Mouse (Mus musculus) neural tube, embryonic 10.5 days (tissue): ENCODE measurements around the gene Znrf3.

Source experiments
- DNase-seq: peaks from one replicate; pipeline ENCODE4 v3.0.0-alpha.2; 2017; ENCODE audit warnings: low spot score; ENCODE audit errors: extremely low spot score

Znrf3 gene

DNA sequence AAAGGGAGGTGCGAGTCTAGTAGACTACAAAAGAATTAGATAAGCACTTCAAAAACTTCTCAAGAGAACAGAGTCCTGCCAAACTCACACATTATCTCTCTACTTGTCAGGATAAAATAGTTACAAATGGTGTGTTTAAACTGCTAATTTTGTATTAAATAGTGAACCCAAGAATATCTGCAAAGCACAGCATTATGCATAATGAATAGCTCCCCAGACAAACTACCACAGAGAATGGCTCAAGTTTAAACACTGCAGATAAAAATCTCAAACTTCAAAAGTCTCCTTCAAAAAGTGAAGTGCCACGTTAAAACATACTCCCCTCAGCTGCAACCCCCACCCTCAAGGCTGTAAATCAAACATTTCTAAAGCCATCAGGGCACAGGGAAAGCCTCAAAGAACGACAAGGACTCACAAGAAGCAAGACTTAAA is 2.0 kb downstream of the Znrf3 start:
- DNase-seq, result no peak

DNA sequence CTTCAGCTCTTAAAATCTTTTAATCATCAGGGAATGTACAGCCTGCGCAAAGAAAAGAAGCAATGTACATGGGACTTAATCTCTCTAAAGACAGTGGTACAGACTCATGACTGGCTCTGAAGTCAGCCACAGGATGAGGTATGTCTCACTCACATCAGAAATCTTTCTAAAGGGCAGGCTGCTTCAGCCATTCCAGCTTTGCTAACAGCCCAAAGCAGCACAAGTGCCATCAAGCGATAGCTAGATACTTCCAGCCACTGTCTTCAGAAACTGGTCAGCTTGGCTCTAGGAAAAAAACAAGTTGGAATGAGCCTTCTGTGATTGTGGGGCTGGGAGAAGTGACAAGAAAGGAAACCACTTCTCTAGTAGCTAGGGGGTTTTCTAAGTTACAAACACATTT is 7.0 kb downstream of the Znrf3 start:
- DNase-seq, result no peak

DNA sequence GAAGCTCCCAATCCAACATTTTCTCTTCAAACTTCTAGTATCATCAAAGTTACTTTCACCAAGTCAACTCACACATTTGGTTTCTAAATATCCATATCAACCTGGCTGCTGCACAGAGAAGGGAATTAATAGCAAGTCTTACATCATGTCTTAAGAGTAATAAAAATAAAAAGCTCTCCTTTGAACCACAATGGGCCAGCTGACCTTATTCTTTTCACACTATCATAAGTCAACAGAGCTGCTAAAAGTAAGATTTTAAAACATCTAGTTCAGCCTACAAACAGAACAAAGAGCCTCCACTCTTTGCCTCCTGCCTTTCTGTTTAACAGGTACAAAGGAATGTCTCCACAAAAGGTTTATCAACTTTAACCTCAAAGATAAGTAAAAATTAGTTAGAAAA is 7.7 kb downstream of the Znrf3 start:
- DNase-seq, result no peak

DNA sequence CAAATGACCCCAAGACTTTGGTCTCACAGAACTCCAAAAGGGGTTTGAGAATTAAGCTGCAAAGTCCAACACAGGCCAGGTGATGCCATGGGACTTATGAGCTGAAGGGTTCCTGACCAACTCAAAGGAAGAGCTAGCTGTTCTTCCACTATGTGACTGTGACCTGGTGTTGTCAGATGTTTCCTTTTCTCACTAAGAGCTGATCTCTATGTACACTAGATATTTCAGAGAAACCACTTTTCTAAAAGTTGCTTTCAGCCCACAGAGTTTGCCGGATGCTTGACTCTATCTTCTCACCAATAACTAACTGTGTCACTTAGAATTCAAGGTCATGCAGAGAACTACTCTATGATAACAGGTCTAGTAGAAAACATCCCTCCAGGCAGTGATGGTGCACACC is 9.2 kb downstream of the Znrf3 start:
- DNase-seq, result no peak

DNA sequence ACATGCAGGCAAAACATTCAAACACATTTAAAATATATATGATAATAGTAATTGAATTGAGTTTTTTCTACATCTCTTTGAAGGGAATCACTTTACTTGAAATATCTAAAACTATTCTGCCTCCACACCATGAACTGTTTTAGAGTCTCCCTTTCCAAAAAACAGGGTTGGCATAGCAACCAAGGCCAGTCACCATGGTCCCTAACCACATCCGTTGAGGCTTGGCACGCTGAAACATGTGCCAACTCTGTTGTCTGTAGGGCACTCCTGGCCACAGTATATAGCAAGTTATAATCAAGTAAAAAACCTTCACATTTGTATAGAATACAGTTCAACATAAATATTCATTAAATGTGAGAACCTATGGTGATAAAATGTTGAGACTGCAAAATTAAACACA is 12.3 kb downstream of the Znrf3 start:
- DNase-seq, result no peak

DNA sequence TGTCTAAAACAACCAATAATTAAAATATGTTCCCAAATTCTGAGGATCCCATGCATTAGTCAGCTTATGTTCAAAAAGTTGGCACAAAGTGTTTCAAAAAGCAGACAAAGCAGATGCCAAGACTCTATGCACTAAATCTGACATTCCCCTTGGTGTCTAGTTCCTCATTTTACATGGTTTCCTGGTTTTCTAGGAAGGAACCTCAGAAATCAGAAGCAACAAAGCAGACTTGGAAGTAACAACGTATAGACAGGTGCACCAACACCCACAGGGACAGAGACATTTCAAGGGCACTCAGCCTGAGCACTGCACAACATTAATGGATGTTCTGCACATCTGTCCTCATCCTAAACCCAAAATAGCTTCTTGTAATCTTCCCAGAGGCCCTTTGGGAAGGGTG is 13.8 kb downstream of the Znrf3 start:
- no peak for DNase-seq

DNA sequence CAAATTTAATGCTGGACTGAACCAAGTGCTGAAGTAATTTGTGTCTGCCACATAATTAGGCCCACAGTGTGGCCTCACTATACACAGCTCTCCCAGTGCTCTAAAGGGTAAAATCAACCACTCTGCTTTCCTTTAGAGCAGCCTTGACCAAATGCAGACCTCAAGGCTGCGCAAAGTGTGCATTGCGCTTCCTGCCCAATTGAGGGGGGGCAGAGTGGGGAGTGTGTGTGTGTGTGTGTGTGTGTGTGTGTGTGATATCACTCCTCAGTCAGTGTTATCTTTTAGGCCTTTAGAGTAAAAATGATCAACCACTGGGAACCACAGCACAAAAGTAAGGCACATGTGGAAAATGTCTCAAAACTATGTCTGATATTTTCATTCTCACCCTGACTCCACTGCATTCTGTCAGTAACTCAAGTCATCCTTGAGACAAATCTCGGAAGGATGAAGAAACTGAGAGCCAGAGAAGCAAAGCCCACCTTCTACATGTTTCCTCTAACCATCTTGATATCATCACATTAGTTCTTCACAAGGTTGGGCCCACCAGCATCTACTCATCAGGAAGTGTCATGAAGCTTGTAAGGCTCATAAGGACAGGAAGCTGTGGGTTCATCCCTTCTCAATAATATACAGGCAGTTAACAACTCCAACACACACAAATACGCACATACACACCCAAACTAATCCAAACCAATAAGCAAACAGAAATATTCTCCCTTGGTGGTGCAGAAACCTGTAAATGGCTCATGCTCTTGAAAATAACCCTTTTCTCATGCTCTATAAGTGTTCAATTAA is 15.1 kb downstream of the Znrf3 start:
- DNase-seq, result no peak

DNA sequence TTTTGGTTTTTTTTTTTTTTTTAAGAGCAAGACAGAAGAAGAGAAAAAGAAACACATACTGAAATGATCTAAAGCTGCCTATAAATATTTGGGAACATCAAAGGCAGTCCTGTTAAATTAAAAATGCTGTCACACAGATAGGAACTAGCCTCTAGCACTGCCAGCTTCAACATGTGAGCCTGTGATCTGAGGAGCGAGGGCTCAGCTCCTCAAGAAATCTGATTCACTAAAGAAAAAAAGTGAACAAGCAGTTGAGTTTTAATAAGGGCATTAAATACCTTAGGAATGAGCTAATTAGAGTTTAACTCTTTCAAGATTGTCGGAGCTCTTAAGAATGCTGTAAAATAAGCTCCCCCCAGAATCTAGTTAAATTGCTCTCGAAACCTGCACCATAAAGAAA is 17.4 kb downstream of the Znrf3 start:
- no peak for DNase-seq

DNA sequence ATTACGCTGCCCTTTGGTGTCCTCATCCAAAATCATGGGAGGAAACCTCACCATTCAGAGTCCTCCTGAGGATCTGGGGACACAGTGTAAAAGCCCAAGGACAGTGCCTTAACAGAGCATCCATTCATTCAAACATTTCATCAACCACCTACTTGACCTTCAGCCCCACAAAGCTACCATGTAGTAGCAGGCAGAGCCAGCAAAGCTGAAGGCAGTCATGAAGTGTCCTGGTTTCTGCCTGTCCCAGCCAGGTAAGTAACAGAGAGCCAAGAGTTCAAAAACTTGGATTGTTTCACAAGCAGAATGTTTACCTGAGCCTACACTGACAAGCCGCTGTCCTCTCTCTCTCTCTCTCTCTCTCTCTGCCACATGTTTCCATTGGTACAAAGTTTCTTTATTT is 18.3 kb downstream of the Znrf3 start:
- DNase-seq, result no peak

DNA sequence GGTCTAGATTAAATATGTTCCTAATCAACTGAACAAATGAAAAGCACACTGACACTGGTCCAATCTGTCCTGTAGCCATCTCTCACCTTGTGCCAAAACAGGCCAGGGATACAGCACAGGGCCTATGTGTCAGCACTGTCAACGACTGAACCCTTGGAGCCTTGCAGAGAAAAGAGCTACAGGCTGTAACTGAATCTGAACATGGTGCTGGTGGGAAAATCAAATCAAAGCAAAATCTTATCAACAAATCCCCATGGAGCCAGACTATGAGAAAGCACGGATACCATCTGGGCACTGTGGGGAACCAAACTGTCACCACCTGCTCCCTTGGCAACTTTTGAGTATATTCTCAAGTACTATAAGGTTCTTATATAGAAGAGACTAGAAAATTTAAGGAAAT is 19.5 kb downstream of the Znrf3 start:
- no peak for DNase-seq

DNA sequence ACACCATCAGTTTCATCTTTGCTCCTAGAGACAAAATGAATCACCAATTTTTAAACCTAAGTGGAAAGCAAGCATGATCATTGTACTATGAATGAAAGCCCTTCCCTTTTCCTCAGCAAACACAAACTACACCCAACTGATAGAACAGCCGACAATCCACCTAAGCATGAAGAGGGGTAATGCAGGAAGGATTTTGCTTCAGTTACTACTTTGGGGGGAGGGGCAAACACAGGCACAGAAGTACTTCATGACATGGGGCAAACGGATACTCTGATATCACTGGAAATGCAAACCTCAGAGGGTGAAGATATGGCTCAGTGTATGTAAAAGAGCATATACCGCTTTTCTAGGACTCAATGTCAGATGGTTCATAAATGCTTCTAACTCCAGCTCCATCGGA is 20.5 kb downstream of the Znrf3 start:
- DNase-seq, result no peak

DNA sequence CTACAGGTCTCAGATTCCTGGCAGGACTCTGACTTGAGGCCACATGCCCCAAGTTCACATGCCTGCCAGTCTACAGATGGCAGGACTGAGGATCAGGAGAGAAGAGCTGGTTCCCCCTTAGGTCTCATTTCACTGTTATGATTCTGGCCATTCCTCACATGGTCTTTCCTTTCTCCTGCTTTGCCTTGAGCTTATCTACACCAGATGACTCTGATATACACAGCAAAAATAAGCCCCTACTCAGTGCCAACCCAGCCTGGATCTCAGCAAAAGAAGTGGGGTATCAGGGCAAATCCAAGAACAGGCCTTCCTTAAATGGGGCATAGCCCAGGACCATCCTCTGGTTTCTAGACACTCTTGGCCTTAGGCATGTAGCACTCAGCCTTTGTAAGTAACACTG is 21.6 kb downstream of the Znrf3 start:
- no peak for DNase-seq

DNA sequence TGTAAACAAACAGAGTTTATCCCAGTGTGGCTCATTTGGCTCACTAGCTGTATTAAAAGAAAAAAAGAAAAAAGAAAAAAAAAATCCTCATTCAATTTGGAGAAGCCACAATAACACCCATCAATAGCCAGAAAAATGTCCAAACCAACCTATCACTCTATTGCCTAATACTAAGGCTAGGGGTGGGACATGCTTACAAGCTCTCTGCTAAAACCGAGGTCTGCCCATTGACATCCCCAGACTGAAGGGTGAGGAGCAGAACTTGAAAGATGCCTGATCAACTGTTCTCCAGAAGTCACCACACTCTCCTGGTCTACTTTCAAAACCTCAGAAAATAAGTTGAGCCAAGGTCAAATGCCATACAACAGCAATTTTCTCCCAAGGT is 22.4 kb downstream of the Znrf3 start:
- DNase-seq, result no peak

DNA sequence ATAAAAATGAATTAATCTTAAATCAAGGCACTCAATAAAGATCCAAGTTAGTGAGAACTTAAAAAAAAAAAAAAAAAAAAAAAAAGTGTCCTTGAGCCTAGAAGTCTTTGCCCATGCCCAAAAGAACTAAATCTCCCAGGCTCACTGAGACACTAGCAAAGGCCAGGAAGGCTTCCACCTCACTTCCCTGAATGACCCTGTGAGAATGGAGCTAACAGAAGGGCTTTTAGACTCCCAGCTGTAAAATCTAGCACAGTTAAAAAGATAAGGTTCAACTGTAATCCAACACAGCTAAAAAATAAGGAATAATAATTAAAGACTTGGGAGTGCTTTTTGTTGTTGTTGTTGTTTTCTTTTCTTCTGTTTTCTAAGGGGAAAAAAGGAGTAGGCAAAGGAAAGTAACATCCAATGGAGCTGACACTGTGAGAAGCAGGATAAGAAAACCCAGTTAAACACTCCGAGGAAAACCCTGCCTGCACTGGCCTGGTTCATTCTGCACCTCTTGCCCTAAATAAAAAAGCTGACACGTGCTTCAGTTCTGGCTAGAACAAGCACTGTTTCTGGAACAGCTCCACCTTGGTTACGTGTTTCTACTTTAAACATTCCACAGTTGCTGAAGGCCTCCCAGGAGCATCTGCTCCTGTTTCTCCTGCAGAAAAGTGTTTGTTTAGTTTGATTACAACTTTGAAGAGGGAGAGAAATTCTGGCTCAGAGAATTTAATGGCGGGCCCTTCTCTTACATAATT is 23.0 kb downstream of the Znrf3 start:
- DNase-seq, result no peak

DNA sequence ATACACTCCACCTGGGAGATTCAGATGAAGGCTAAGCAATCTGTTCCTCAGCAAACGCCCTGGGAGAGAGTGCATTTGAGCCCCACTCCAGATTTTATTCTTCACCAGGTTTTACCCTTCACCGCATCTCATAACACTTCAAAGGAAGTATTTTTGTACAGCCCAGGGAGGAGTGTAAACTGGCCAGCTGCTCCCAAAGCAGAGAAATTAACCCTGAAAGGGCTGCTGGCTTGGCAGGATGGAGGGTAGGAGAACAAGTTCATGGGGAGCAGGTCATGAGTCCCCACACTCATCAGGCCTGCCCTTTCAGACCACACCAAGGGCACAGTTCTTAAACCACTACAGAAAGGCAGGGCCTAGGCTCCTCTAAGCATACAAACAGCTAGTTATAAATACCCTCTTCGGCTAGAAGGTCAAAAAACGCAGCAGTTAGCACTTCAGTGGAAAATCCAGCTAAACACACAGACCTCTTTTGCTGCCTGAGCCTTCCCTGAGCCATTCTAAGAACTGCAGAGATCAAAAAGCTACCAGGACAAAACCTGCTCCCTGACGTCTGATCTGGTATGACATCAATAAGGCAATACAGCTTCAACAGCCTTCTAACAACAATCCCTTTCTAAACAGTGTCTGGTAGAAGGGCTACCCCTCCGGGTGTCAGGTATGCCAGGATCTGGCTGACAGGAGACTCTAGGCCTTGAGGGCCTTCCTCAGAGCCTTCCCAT is 28.9 kb downstream of the Znrf3 start:
- peak; percentile 29 for DNase-seq

DNA sequence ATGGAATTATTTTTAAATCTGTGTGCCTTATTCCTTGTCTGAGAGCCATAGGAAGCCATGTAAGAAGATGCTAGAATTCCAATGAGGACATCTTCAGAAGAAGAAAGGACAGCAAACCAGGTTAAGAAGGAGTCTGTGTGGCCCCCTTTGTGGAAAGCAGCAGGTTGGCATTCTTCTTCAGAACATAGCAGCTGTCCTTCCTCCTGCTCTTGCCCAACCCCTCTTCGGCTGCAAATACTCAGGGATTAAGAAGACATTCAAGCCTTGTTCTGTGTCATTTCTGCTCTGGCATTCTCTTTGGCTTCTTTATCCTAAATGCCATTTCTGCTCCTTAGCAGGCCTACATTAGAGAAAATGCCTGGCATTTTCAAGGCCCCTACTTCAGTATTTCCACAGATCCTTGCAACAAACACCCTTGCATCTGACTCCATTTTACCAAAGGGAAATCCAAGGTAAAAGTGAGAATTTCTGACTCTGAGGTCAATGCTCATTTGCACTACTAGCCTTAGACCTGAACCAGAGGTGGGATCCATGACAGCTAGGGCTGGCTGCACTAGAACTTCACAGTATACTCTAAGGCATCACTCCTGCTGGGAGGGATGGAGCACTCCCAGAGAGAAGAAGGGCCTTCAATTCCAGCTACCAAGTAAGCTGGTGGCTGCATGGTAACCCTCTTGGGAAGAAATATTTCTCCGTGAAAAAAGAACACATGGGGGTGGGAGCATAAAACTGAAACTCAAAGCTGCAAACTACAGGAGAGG is 29.6 kb downstream of the Znrf3 start:
- DNase-seq, result no peak

DNA sequence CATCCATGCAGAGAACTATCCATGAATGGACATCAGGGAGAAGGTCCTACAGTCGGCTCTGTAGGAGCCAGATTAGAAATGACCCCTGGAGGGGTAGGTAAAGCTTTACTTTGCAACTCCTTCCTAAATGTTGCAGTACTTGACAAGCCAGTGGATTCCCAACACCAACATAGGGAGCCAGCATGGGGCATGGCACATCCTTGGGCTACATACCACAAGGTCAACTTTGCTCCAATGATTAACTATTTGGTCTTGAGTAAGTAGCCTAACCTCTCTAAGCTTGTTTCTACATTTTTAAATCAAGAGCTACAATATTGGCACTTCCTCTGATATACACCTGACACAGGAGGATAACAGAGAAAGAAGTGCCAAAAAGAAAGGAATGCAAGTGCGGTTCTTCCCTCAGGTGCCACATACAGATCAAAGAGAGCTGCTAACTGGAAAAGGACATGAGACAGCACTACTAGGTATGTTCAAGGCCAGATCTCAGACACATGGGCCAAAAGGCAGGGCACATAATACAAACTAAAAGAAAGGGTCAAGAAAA is 31.9 kb downstream of the Znrf3 start:
- no peak for DNase-seq

DNA sequence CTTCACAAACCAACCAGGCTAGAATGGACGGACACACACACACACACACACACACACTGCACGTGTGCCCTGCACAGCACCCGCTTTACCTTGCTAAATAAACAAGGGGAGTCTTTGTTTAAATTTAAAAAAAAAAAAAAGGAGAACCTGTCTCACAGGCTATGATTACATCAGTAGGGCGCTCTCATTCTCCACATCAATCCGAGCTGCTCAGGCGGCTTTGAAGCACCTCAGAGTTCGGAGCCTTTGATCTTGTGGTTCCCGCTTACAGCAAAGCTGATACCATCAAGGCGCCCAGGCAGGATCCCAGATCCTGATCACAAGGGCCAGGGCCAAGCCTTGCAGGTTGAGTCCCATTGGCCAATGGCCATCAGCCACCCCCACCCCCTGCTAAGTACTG is 33.1 kb downstream of the Znrf3 start:
- no peak for DNase-seq

DNA sequence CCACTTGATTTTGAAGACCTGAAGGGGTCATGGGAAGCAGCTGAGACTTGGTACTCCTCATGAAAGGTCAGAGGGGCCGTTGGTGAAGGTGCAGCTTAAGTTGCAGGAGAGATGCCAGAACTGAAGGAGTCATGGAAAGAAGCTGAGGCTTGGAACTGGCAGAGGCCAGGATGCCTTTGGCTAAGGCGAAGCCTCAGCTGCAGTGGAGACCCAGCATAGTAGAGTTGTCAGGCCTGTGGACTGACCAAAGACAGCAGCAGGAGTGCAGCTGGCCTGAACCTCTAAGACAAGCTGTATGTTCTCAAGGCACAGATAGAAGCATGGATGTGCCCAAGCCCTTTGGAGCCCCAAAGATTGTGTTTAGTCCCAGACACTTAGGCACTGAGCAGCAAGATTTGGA is 40.5 kb downstream of the Znrf3 start:
- no peak for DNase-seq

DNA sequence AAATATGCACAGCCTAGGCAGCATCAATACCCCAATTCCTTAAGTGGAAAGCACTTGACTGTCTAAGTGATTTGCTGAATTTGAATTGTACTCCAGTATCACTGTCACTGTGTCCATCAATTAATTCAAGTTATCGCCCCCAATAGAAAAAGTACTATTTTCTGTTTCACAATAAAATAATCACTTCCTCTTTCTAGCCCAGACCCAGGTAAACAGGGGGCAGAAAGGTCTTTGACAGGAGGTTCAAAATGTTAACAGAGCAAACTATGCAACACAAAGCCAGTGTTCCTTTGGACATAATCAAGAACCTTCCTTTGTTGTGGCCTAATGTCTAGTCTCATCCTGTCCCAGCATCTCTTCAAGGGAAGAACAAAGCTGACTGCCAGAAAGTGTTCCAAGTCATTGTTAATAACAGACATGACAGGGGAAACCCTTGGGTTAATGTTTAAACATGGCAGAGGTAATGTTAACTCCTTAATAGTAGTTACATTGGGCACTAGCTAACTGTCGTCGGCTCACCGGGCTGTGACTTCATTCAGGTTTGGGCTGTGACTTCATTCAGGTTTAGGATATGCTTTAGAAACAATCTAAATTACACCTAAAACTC is 42.4 kb downstream of the Znrf3 start:
- no peak for DNase-seq
